Mouse (Mus musculus) kidney, adult 2 months (tissue): Measurements from ENCODE around the gene Chd8.

Experiments
- CTCF ChIP-seq: fragments of 200-500 bp; conservative IDR thresholded peaks from 2 replicates; pipeline ENCODE4 v1.5.1; 2011; ENCODE audit warnings: low read depth, mild to moderate bottlenecking, control low read depth, low read length, moderate library complexity, mixed read lengths; ENCODE audit not compliant: insufficient read depth, insufficient read length
- POLR2A ChIP-seq: fragments of 200-500 bp; IDR thresholded peaks from one replicate; pipeline ENCODE4 v1.6.1; 2011; ENCODE audit warnings: low read depth, low read length, control low read depth

- no peak for TF ChIP-seq CTCF
- TF ChIP-seq POLR2A: no peak
Measured at GRCm38 (mm10) chr14:52306100-52306499, 48.5 kb upstream of the Chd8 start.
